Mouse (Mus musculus) ZHBTc4 (cell line): Measurements from ENCODE around the gene Mrgpra4.

Experiments used
- DNase-seq: peaks from one replicate; pipeline ENCODE4 v3.0.0-alpha.2; 2011; ENCODE audit warnings: low read depth, low spot score

The Mrgpra4 gene

DNA sequence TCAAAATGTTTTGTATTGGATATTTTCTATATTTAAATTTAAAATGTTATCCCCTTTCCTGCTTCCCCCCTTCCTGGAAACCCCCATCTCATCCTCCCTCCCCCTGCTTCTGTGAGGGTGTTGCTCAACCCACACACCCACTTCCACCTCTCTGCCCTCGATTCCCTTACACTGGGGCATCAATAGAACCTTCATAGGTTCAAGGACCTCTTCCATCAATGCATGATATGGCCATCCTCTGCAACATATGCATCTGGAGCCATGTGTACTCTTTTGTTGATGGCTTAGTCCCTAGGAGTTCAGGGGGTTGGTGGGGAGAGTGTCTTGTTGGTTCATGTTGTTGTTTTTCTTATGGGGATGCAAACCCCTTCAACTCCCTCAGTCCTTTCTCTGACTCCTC is at the start of gene Mrgpra4:
Gene Mrgpra4, minus strand, starts transcription at position 101 of the 400 bp plus-strand sequence.
- no peak for DNase-seq

DNA sequence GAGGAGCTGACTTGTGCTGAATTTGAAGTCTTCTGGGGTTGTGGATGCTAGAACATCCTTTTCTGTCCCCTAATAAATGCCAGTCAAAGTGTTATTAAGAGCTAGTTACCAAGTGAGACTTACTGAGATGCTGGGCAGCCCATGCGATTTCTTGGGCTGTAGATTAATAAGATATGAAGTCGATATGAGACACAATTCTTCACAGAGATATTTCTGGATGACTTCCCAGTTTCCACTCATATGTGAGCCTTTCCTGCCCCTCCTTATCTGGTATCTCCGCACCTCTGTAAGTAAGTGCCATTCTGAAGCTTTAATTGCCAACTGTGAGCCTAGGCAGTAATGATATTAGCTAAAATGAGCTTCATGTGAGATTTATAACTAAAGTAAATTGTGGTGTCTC is 45.6 kb upstream of the Mrgpra4 start, which contains the start of gene Mrgprx1:
Gene Mrgprx1, minus strand, starts transcription at position 101 of the 400 bp plus-strand sequence.
- no peak for DNase-seq

DNA sequence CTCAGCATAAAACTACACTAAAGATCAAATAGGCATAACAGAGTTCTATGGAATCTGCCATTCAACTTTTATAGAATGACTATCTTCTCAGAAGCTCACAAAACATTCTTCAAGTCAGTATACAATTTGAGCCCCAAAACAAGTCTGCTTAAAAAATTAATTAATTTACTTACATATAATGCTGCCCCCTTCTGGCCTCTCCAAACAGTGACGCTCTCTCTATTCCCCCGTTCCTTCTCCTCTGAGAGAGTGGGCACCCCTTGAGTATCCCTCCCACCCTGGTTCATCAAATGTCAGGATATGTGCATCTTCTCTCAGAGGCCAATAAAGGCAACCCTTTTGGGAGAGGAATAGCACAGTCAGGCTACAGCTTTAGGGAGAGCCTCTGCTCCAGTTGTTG is 36.0 kb upstream of the Mrgpra4 start:
- DNase-seq = no peak

DNA sequence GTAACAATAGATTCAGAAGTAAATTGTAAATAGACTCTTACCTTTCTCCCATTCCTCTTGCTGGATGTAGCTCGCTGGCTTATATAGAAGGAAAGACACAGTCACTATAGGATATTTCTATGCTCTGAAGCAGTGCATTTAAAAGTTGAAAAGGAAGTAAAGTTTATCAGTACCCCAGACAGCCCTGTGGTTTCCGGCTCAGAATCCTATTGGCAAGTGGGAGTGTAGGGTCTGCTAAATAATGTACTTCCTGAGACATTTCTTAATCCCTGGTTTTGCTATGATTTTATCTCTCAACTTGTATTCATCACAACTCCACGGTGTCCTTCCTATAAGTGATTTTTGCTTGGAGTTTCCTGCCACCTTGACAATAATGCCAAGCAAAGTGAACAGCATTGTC is 13.8 kb upstream of the Mrgpra4 start:
- DNase-seq = no peak

DNA sequence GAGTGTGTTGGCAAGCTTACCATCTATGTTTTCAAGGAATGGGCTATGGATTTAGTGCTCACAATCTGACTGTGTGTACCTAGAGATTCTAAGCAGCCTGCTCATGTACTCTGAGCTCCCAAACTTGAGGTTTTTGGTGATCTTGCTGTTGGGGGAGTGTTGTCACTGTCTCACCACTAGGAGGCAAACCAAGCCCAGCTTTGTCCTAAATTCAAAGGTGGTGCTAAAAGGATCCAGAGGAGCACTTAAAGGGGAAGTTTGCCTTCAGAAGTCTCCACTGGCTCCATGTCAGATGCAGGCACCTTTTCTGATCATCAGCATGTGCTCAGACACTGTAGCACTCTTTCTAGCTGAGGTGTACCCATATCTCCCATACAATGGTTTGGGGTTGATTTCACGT is 4.9 kb upstream of the Mrgpra4 start:
- peak; percentile 50 for DNase-seq
